Comparison of ENCODE assay signal across 13 mouse cellular contexts in the genomic region with DNA sequence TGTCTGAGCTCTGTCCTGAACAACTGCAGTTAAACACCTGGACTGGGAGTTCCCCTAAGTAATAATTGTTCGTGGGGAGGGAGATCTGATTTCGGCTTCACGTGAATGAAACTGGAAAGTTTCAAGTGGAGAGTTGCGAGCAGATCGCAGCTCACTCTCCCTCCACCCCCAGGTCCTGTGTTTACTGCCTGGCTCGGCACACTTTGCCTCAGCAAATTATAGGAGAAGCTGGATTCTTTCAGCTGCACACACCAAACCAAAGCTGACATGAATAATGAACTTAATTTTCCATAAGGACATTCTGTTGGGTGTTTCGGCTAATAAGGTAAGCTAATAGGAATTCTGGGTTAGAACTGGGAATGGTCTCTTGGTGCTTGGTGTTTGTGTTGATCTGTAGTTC.
DNase-seq lines count a peak whose midpoint lies in the region; ATAC-seq and TF ChIP-seq lines count a peak whose summit lies in the region.
"Had no signal": no experiment of that assay in that cellular context is flagged by ENCODE, and none has a peak within 500 bp of the region (broad histone marks: within the 10 kb centered on the region; RNA-seq: fewer than 3 reads in every experiment).

No protein-coding gene starts in this region.

- H3K4me2 ChIP-seq in heart, embryonic 15.5 days: peak overlapping the region; percentile 48
- H3K4me2 ChIP-seq in embryonic facial prominence, embryonic 15.5 days (replicated peaks): peak overlapping the region; percentile 11; the same call in 1 of the 2 replicates
- peak overlapping the region; percentile 25 for H3K4me2 ChIP-seq in limb, embryonic 15.5 days
- H3K4me2 ChIP-seq: lung, embryonic 15.5 days; midbrain, embryonic 13.5 days; neural tube, embryonic 13.5 days had no signal

- no peak for TF ChIP-seq POLR2A in cortical plate, adult 2 months (IDR thresholded peaks at IDR 0.05; ENCODE audit: extremely low read depth, insufficient read depth, low read length)

- no peak overlapping the region for H3K9ac ChIP-seq in heart, embryonic 15.5 days
- no peak overlapping the region for H3K9ac ChIP-seq in embryonic facial prominence, embryonic 15.5 days
- H3K9ac ChIP-seq in limb, embryonic 15.5 days: no peak overlapping the region
- H3K9ac ChIP-seq: forebrain, postnatal 0 days; lung, embryonic 15.5 days; midbrain, embryonic 13.5 days; neural tube, embryonic 13.5 days had no signal

- H3K4me1 ChIP-seq in heart, embryonic 15.5 days (replicated peaks): no peaks in the 10 kb centered on the region
- H3K4me1 ChIP-seq in heart, embryonic 10.5 days: no peaks in the 10 kb centered on the region
- H3K4me1 ChIP-seq in cortical plate, adult 2 months (ENCODE audit: control insufficient read depth, insufficient read depth, low read length): peaks cover 18% of the 10 kb centered on the region
- H3K4me1 ChIP-seq in embryonic facial prominence, embryonic 15.5 days: no peaks in the 10 kb centered on the region
- H3K4me1 ChIP-seq in limb, embryonic 15.5 days: peaks cover 4% of the 10 kb centered on the region
- H3K4me1 ChIP-seq: lung, embryonic 15.5 days; midbrain, embryonic 13.5 days; neural tube, embryonic 13.5 days had no signal

- H3K27me3 ChIP-seq in heart, embryonic 15.5 days: no peaks in the 10 kb centered on the region
- H3K27me3 ChIP-seq in heart, embryonic 10.5 days (ENCODE audit: insufficient read depth, poor library complexity, severe bottlenecking): no peaks in the 10 kb centered on the region
- H3K27me3 ChIP-seq in embryonic facial prominence, embryonic 15.5 days: no peaks in the 10 kb centered on the region
- no peaks in the 10 kb centered on the region for H3K27me3 ChIP-seq in limb, embryonic 15.5 days
- H3K27me3 ChIP-seq: lung, embryonic 15.5 days; midbrain, embryonic 13.5 days; neural tube, embryonic 13.5 days had no signal

- no peaks in the 10 kb centered on the region for H3K36me3 ChIP-seq in heart, embryonic 15.5 days
- no peaks in the 10 kb centered on the region for H3K36me3 ChIP-seq in heart, embryonic 10.5 days
- no peaks in the 10 kb centered on the region for H3K36me3 ChIP-seq in embryonic facial prominence, embryonic 15.5 days
- no peaks in the 10 kb centered on the region for H3K36me3 ChIP-seq in limb, embryonic 15.5 days
- H3K36me3 ChIP-seq: lung, embryonic 15.5 days; midbrain, embryonic 13.5 days; neural tube, embryonic 13.5 days had no signal

- no peak for ATAC-seq in heart, embryonic 15.5 days (replicated peaks; ENCODE audit: insufficient number of reproducible peaks, insufficient read depth, low FRiP score, low read depth)
- ATAC-seq in embryonic facial prominence, embryonic 15.5 days (ENCODE audit: insufficient number of reproducible peaks, low FRiP score, low TSS enrichment, low read depth): no peak
- no peak for ATAC-seq in limb, embryonic 15.5 days (ENCODE audit: insufficient number of reproducible peaks, low FRiP score, low TSS enrichment, low read depth)
- ATAC-seq: forebrain, postnatal 0 days; midbrain, embryonic 13.5 days had no signal

- peak overlapping the region; percentile 10; the same call in 1 of the 2 replicates for H3K4me3 ChIP-seq in heart, embryonic 15.5 days
- no peak overlapping the region for H3K4me3 ChIP-seq in heart, embryonic 10.5 days
- peak overlapping the region; percentile 32 for H3K4me3 ChIP-seq in cortical plate, adult 2 months (ENCODE audit: insufficient read depth, low read length)
- H3K4me3 ChIP-seq in embryonic facial prominence, embryonic 15.5 days (replicated peaks): no peak overlapping the region
- peak overlapping the region; percentile 4; the same call in 1 of the 2 replicates for H3K4me3 ChIP-seq in limb, embryonic 15.5 days
- H3K4me3 ChIP-seq: lung, embryonic 15.5 days; midbrain, embryonic 13.5 days; neural tube, embryonic 13.5 days had no signal

- H3K9me3 ChIP-seq in heart, embryonic 15.5 days (replicated peaks): no peaks in the 10 kb centered on the region
- no peaks in the 10 kb centered on the region for H3K9me3 ChIP-seq in heart, embryonic 10.5 days
- no peaks in the 10 kb centered on the region for H3K9me3 ChIP-seq in embryonic facial prominence, embryonic 15.5 days (replicated peaks)
- no peaks in the 10 kb centered on the region for H3K9me3 ChIP-seq in limb, embryonic 15.5 days
- H3K9me3 ChIP-seq: lung, embryonic 15.5 days; midbrain, embryonic 13.5 days; neural tube, embryonic 13.5 days had no signal

- no peak for DNase-seq in heart, embryonic 10.5 days (ENCODE audit: low spot score)
- DNase-seq in kidney, adult 11 months: no peak
- DNase-seq in right cerebral cortex, adult 2 months (ENCODE audit: low spot score in 2 of 2): no peak
- DNase-seq: adrenal gland, postnatal 25 days; forebrain, postnatal 0 days; kidney, adult 2 months had no signal

- no peak overlapping the region for H3K27ac ChIP-seq in heart, embryonic 15.5 days
- H3K27ac ChIP-seq in heart, embryonic 10.5 days: no peak overlapping the region
- H3K27ac ChIP-seq in cortical plate, adult 2 months (ENCODE audit: insufficient read depth, low read length): no peak overlapping the region
- H3K27ac ChIP-seq in embryonic facial prominence, embryonic 15.5 days (replicated peaks): no peak overlapping the region
- no peak overlapping the region for H3K27ac ChIP-seq in limb, embryonic 15.5 days
- H3K27ac ChIP-seq: lung, embryonic 15.5 days; midbrain, embryonic 13.5 days; neural tube, embryonic 13.5 days had no signal

- TF ChIP-seq CTCF in cortical plate, adult 2 months (IDR thresholded peaks at IDR 0.05; ENCODE audit: extremely low read depth, insufficient read depth, low read length): no peak

- 51% methylated on average over 7 of the region's 7 CpGs for WGBS in heart, embryonic 15.5 days
- 66% methylated on average over 7 of the region's 7 CpGs for WGBS in heart, embryonic 10.5 days
- 38% methylated on average over 7 of the region's 7 CpGs for WGBS in embryonic facial prominence, embryonic 15.5 days
- WGBS in limb, embryonic 15.5 days: 20% methylated on average over 7 of the region's 7 CpGs

Comparison
In these comparisons a context has a peak if more than half of its experiments do, and no peak if none do; other contexts are left out.
1. H3K4me3 ChIP-seq: peak in heart, embryonic 15.5 days (single experiment), cortical plate, adult 2 months (single experiment) and limb, embryonic 15.5 days (single experiment); none in heart, embryonic 10.5 days (single experiment) and embryonic facial prominence, embryonic 15.5 days (single experiment).
2. Peak in every context shown above with its lines, with median percentiles within 50 percentile points of each other: H3K4me2 ChIP-seq.